Comparison of ENCODE assay signal across 20 mouse cellular contexts in genomic region chr2:4545261-4545660, GRCm38 (mm10).
DNase-seq lines count a peak whose midpoint lies in the region; ATAC-seq and TF ChIP-seq lines count a peak whose summit lies in the region.
"Had no signal": no experiment of that assay in that cellular context is flagged by ENCODE, and none has a peak within 500 bp of the region (broad histone marks: within the 10 kb centered on the region; RNA-seq: fewer than 3 reads in every experiment).

No protein-coding gene starts in this region.

- no peak for DNase-seq in heart, adult 2 months
- no peak for DNase-seq in heart, adult 9 months (ENCODE audit: low spot score in 2 of 2)
- DNase-seq in liver, postnatal 0 days: no peak
- DNase-seq in liver, embryonic 11.5 days (ENCODE audit: low spot score): no peak
- DNase-seq in thymus, postnatal 0 days (ENCODE audit: low spot score): peak; percentile 22
- DNase-seq in thymus, postnatal 36 days: no peak
- DNase-seq: adrenal gland, adult 2 months; adrenal gland, postnatal 25 days; cerebellum, adult 18-20 months; cerebellum, adult 9-11 months; cerebellum, postnatal 36 days; gastrocnemius, adult 2 months; gastrocnemius, postnatal 25 days; heart, adult 18-20 months; heart, postnatal 36 days had no signal

- no peak for TF ChIP-seq POLR2A in heart, adult 2 months (IDR thresholded peaks at IDR 0.05; ENCODE audit: insufficient read depth, low read depth, low read length)

- no peaks in the 10 kb centered on the region for H3K27me3 ChIP-seq in heart, adult 2 months (ENCODE audit: control insufficient read depth, insufficient read depth, low read length)
- no peaks in the 10 kb centered on the region for H3K27me3 ChIP-seq in liver, postnatal 0 days (ENCODE audit: insufficient read depth, low read length)
- no peaks in the 10 kb centered on the region for H3K27me3 ChIP-seq in liver, embryonic 11.5 days (replicated peaks; ENCODE audit: control insufficient read depth, insufficient read depth, low read length)
- no peaks in the 10 kb centered on the region for H3K27me3 ChIP-seq in neural tube, embryonic 15.5 days (replicated peaks)
- H3K27me3 ChIP-seq: embryonic facial prominence, embryonic 13.5 days; heart, embryonic 12.5 days; hindbrain, embryonic 15.5 days had no signal

- 89% methylated on average over 6 of the region's 6 CpGs for WGBS in heart, adult 2 months
- 62% methylated on average over 6 of the region's 6 CpGs for WGBS in liver, postnatal 0 days (ENCODE audit: insufficient replicate concordance)
- 79% methylated on average over 6 of the region's 6 CpGs for WGBS in liver, embryonic 11.5 days
- WGBS in neural tube, embryonic 15.5 days: 88% methylated on average over 6 of the region's 6 CpGs

- TF ChIP-seq EP300 in heart, adult 2 months (IDR thresholded peaks at IDR 0.05; ENCODE audit: insufficient read depth, low read depth, low read length): no peak
- TF ChIP-seq EP300 in liver, postnatal 0 days (IDR thresholded peaks at IDR 0.05; ENCODE audit: low read depth): no peak

- no peak overlapping the region for H3K4me2 ChIP-seq in liver, postnatal 0 days (ENCODE audit: low read depth, low read length)
- H3K4me2 ChIP-seq in liver, embryonic 11.5 days: no peak overlapping the region
- no peak overlapping the region for H3K4me2 ChIP-seq in neural tube, embryonic 15.5 days
- H3K4me2 ChIP-seq: embryonic facial prominence, embryonic 13.5 days; heart, embryonic 12.5 days; hindbrain, embryonic 15.5 days had no signal

- intact Hi-C loops in heart, adult 2 months (cut with DNase I): no loop called here

- peaks cover 14% of the 10 kb centered on the region for H3K4me1 ChIP-seq in heart, adult 2 months (ENCODE audit: control insufficient read depth, insufficient read depth, low read length)
- peaks cover 8% of the 10 kb centered on the region for H3K4me1 ChIP-seq in liver, postnatal 0 days (ENCODE audit: insufficient read depth)
- H3K4me1 ChIP-seq in liver, embryonic 11.5 days (replicated peaks; ENCODE audit: control insufficient read depth, insufficient read depth, low read length): peaks cover 7% of the 10 kb centered on the region; the same call in 1 of the 2 replicates
- peaks cover 41% of the 10 kb centered on the region for H3K4me1 ChIP-seq in neural tube, embryonic 15.5 days

- no peaks in the 10 kb centered on the region for H3K9me3 ChIP-seq in liver, postnatal 0 days (ENCODE audit: low read length)
- no peaks in the 10 kb centered on the region for H3K9me3 ChIP-seq in liver, embryonic 11.5 days (ENCODE audit: control insufficient read depth, low read length)
- H3K9me3 ChIP-seq in neural tube, embryonic 15.5 days (replicated peaks): no peaks in the 10 kb centered on the region
- H3K9me3 ChIP-seq: embryonic facial prominence, embryonic 13.5 days; heart, embryonic 12.5 days; hindbrain, embryonic 15.5 days had no signal

- no peak overlapping the region for H3K4me3 ChIP-seq in heart, adult 2 months
- H3K4me3 ChIP-seq in liver, postnatal 0 days (ENCODE audit: low read depth, low read length): no peak overlapping the region
- H3K4me3 ChIP-seq in liver, embryonic 11.5 days (ENCODE audit: low read depth, low read length): no peak overlapping the region
- H3K4me3 ChIP-seq in neural tube, embryonic 15.5 days (replicated peaks): no peak overlapping the region
- H3K4me3 ChIP-seq: embryonic facial prominence, embryonic 13.5 days; gastrocnemius, adult 2 months; heart, embryonic 12.5 days; hindbrain, embryonic 15.5 days had no signal

- H3K36me3 ChIP-seq in heart, adult 2 months (ENCODE audit: control insufficient read depth, insufficient read depth, low read length): no peaks in the 10 kb centered on the region; the same call in 1 of the 2 replicates
- H3K36me3 ChIP-seq in liver, postnatal 0 days (replicated peaks; ENCODE audit: insufficient read depth, low read length): no peaks in the 10 kb centered on the region
- H3K36me3 ChIP-seq in liver, embryonic 11.5 days (ENCODE audit: control insufficient read depth, insufficient read depth, low read length): no peaks in the 10 kb centered on the region
- peaks cover 5% of the 10 kb centered on the region; the same call in 1 of the 2 replicates for H3K36me3 ChIP-seq in neural tube, embryonic 15.5 days

- no peak overlapping the region for H3K9ac ChIP-seq in heart, adult 2 months (ENCODE audit: low read depth, low read length)
- no peak overlapping the region for H3K9ac ChIP-seq in liver, postnatal 0 days (replicated peaks)
- no peak overlapping the region for H3K9ac ChIP-seq in liver, embryonic 11.5 days (ENCODE audit: low read depth, low read length)
- no peak overlapping the region for H3K9ac ChIP-seq in neural tube, embryonic 15.5 days (replicated peaks)
- H3K9ac ChIP-seq: embryonic facial prominence, embryonic 13.5 days; heart, embryonic 12.5 days; hindbrain, embryonic 15.5 days had no signal

- no peaks in the 10 kb centered on the region for H3K79me2 ChIP-seq in heart, adult 2 months (replicated peaks; ENCODE audit: control insufficient read depth, insufficient read depth, low read length)

- no peak for TF ChIP-seq CTCF in heart, adult 2 months (IDR thresholded peaks at IDR 0.05)
- TF ChIP-seq CTCF in liver, postnatal 0 days (IDR thresholded peaks at IDR 0.05; ENCODE audit: low read depth): 0 out of 2 replicates have a peak, but pooled peaks have one; percentile 6

- peak overlapping the region; percentile 78 for H3K27ac ChIP-seq in heart, adult 2 months
- no peak overlapping the region for H3K27ac ChIP-seq in liver, postnatal 0 days (ENCODE audit: low read depth)
- no peak overlapping the region for H3K27ac ChIP-seq in liver, embryonic 11.5 days (ENCODE audit: low read depth, low read length)
- H3K27ac ChIP-seq in neural tube, embryonic 15.5 days (replicated peaks): no peak overlapping the region
- H3K27ac ChIP-seq: embryonic facial prominence, embryonic 13.5 days; gastrocnemius, adult 2 months; hindbrain, embryonic 15.5 days had no signal

- no peak for ATAC-seq in liver, postnatal 0 days
- ATAC-seq in liver, embryonic 11.5 days (replicated peaks; ENCODE audit: low FRiP score): no peak
- no peak for ATAC-seq in neural tube, embryonic 15.5 days (ENCODE audit: low FRiP score)
- ATAC-seq: intestine, embryonic 16.5 days had no signal
